Mouse (Mus musculus): ENCODE measurements around the gene Asb16. TPM values are rescaled to one million over a fixed set of nuclear protein-coding genes. Genes with fewer than 3 reads are reported as not detected.

Gene Asb16
- total RNA-seq, 1 experiment from 2014 or later, result 0.19 TPM

Small RNA genes within 50 kb of the gene (microRNA-seq; reads per million reads assigned to microRNA genes)
- gene Mir8101, result 2.7 to 4.3 reads per million in 2 experiments

Other genes with a start within 250 kb of the Asb16 start
- gene Mpp3, start 240.3 kb upstream of the Asb16 start, total RNA-seq (2021), result 9.0 and 14.8 TPM in 2 replicates
- 50.5 and 61.4 TPM in 2 replicates for gene Cd300lg, start 227.2 kb upstream of the Asb16 start, total RNA-seq (2021)
- gene Mpp2, start 180.2 kb upstream of the Asb16 start, total RNA-seq (2021), result 8.6 and 10.1 TPM in 2 replicates
- not detected in 2 replicates for gene Ppy, start 167.4 kb upstream of the Asb16 start, total RNA-seq (2021)
- gene Pyy, start 160.9 kb upstream of the Asb16 start, total RNA-seq (2021), result not detected in 2 replicates
- 0.60 and 5.8 TPM in 2 replicates for gene Nags, start 123.2 kb upstream of the Asb16 start, total RNA-seq (2021)
- gene Tmem101, start 112.3 kb upstream of the Asb16 start, total RNA-seq (2021), result 14.4 and 16.5 TPM in 2 replicates
- gene Lsm12, start 83.4 kb upstream of the Asb16 start, total RNA-seq (2021), result 78.7 and 81.0 TPM in 2 replicates
- 82.8 and 83.7 TPM in 2 replicates for gene G6pc3, start 79.1 kb upstream of the Asb16 start, total RNA-seq (2021)
- gene Hdac5, start 38.6 kb upstream of the Asb16 start, total RNA-seq (2021), result 81.1 and 83.7 TPM in 2 replicates
- 1.7 and 2.3 TPM in 2 replicates for gene BC030867, start 19.9 kb upstream of the Asb16 start, total RNA-seq (2021)
- gene Tmub2, start 16.2 kb downstream of the Asb16 start, total RNA-seq (2021), result 40.1 and 40.4 TPM in 2 replicates
- 47.9 and 53.4 TPM in 2 replicates for gene Atxn7l3, start 27.9 kb downstream of the Asb16 start, total RNA-seq (2021)
- gene Ubtf, start 51.0 kb downstream of the Asb16 start, total RNA-seq (2021), result 102 and 106 TPM in 2 replicates
- gene Slc4a1, start 97.5 kb downstream of the Asb16 start, total RNA-seq (2021), result 17.5 and 72.4 TPM in 2 replicates
- 31.3 and 31.6 TPM in 2 replicates for gene Rundc3a, start 124.7 kb downstream of the Asb16 start, total RNA-seq (2021)
- gene Slc25a39, start 139.2 kb downstream of the Asb16 start, total RNA-seq (2021), result 373 and 415 TPM in 2 replicates
- 180 and 194 TPM in 2 replicates for gene Grn, start 161.6 kb downstream of the Asb16 start, total RNA-seq (2021)
- 8.2 and 9.6 TPM in 2 replicates for gene Fam171a2, start 178.9 kb downstream of the Asb16 start, total RNA-seq (2021)
- 4.6 and 7.4 TPM in 2 replicates for gene Itga2b, start 201.4 kb downstream of the Asb16 start, total RNA-seq (2021)

Measured in adrenal gland, postnatal 14 days (tissue).